8 mouse cellular contexts compared by ENCODE assay signal in genomic region chr8:84662581-84663065, GRCm38 (mm10). TPM values are rescaled to one million over a fixed set of nuclear protein-coding genes. Genes with fewer than 3 reads are reported as not detected.
DNase-seq lines count a peak whose midpoint lies in the region; ATAC-seq and TF ChIP-seq lines count a peak whose summit lies in the region.

TSS of gene Ier2 (minus strand) at chr8:84662852.

- H3K9me3 ChIP-seq in embryonic facial prominence, embryonic 14.5 days (ENCODE audit: control insufficient read depth, low read length), result no peaks in the 10 kb centered on the region
- H3K9me3 ChIP-seq in limb, embryonic 13.5 days, result no peaks in the 10 kb centered on the region
- no peaks in the 10 kb centered on the region for H3K9me3 ChIP-seq in midbrain, embryonic 15.5 days

- H3K4me2 ChIP-seq in embryonic facial prominence, embryonic 14.5 days (ENCODE audit: low read depth, low read length), result peak within 1 kb of the TSS; percentile 88
- peak within 1 kb of the TSS; percentile 94 for H3K4me2 ChIP-seq in limb, embryonic 13.5 days (replicated peaks)
- peak within 1 kb of the TSS; percentile 73 for H3K4me2 ChIP-seq in midbrain, embryonic 15.5 days

- TF ChIP-seq POLR2A in bone marrow, adult 2 months (IDR thresholded peaks at IDR 0.05; ENCODE audit: borderline replicate concordance, control insufficient read depth, low read depth, low read length), result peak; percentile 98

- WGBS in bone marrow, adult 2 months, result under 1% methylated on average over 27 of the region's 27 CpGs
- WGBS in embryonic facial prominence, embryonic 14.5 days, result under 1% methylated on average over 27 of the region's 27 CpGs
- under 1% methylated on average over 27 of the region's 27 CpGs for WGBS in limb, embryonic 13.5 days
- under 1% methylated on average over 27 of the region's 27 CpGs for WGBS in midbrain, embryonic 15.5 days

- H3K4me3 ChIP-seq in bone marrow, adult 2 months (replicated peaks; ENCODE audit: control insufficient read depth, low read depth, low read length), result peak within 1 kb of the TSS; percentile 78
- peak within 1 kb of the TSS; percentile 84 for H3K4me3 ChIP-seq in embryonic facial prominence, embryonic 14.5 days (ENCODE audit: low read depth, low read length)
- peak within 1 kb of the TSS; percentile 90 for H3K4me3 ChIP-seq in limb, embryonic 13.5 days
- peak within 1 kb of the TSS; percentile 65 for H3K4me3 ChIP-seq in midbrain, embryonic 15.5 days

- peak within 1 kb of the TSS; percentile 91 for H3K27ac ChIP-seq in bone marrow, adult 2 months (ENCODE audit: control insufficient read depth, insufficient read depth, low read depth, low read length, poor library complexity)
- peak within 1 kb of the TSS; percentile 96 for H3K27ac ChIP-seq in embryonic facial prominence, embryonic 14.5 days (replicated peaks; ENCODE audit: low read depth, low read length)
- H3K27ac ChIP-seq in limb, embryonic 13.5 days, result peak within 1 kb of the TSS; percentile 93
- peak within 1 kb of the TSS; percentile 84 for H3K27ac ChIP-seq in midbrain, embryonic 15.5 days

- no peaks in the 10 kb centered on the region for H3K36me3 ChIP-seq in embryonic facial prominence, embryonic 14.5 days (ENCODE audit: control insufficient read depth, insufficient read depth, low read length)
- no peaks in the 10 kb centered on the region for H3K36me3 ChIP-seq in limb, embryonic 13.5 days
- H3K36me3 ChIP-seq in midbrain, embryonic 15.5 days (replicated peaks), result no peaks in the 10 kb centered on the region

- H3K27me3 ChIP-seq in embryonic facial prominence, embryonic 14.5 days (replicated peaks; ENCODE audit: control insufficient read depth, insufficient read depth, low read length), result no peaks in the 10 kb centered on the region
- no peaks in the 10 kb centered on the region for H3K27me3 ChIP-seq in limb, embryonic 13.5 days
- H3K27me3 ChIP-seq in midbrain, embryonic 15.5 days (replicated peaks), result no peaks in the 10 kb centered on the region; the same call in 1 of the 2 replicates

- peak; percentile 99 for DNase-seq in 416B (ENCODE audit: low read depth)
- DNase-seq in embryonic facial prominence, embryonic 14.5 days (ENCODE audit: low spot score), result peak; percentile 99
- peak; percentile 98 for DNase-seq in heart, adult 8-10 months (ENCODE audit: low spot score)
- DNase-seq in kidney, adult 9 months, result peak; percentile 98
- DNase-seq in spleen, adult 18-20 months, result peak; percentile 89 to 92

- H3K4me1 ChIP-seq in bone marrow, adult 2 months (ENCODE audit: control insufficient read depth, insufficient read depth, low read length), result peaks cover 5% of the 10 kb centered on the region
- peaks cover 32% of the 10 kb centered on the region for H3K4me1 ChIP-seq in embryonic facial prominence, embryonic 14.5 days (ENCODE audit: control insufficient read depth, insufficient read depth, low read length)
- peaks cover 49% of the 10 kb centered on the region for H3K4me1 ChIP-seq in limb, embryonic 13.5 days
- H3K4me1 ChIP-seq in midbrain, embryonic 15.5 days, result peaks cover 55% of the 10 kb centered on the region

- 0 out of 2 replicates have a peak, but pooled peaks have one; percentile 11 for TF ChIP-seq CTCF in bone marrow, adult 2 months (IDR thresholded peaks at IDR 0.05; ENCODE audit: control insufficient read depth, insufficient read depth, low read length)

- H3K9ac ChIP-seq in embryonic facial prominence, embryonic 14.5 days (ENCODE audit: low read depth, low read length), result peak within 1 kb of the TSS; percentile 92
- peak within 1 kb of the TSS; percentile 96 for H3K9ac ChIP-seq in limb, embryonic 13.5 days
- peak within 1 kb of the TSS; percentile 45 for H3K9ac ChIP-seq in midbrain, embryonic 15.5 days

- ATAC-seq in embryonic facial prominence, embryonic 14.5 days (ENCODE audit: low read depth), result peak; percentile 83
- ATAC-seq in limb, embryonic 13.5 days (ENCODE audit: low FRiP score, low read depth), result peak; percentile 86
- peak; percentile 77 for ATAC-seq in midbrain, embryonic 15.5 days (replicated peaks)

RNA-seq across cellular contexts. Expression of gene Ier2, which starts in this region (rescaled TPM):
- 13.2 and 49.9 TPM in 2 replicates for polyA plus RNA-seq in bone marrow, adult 2 months (2011; ENCODE audit: insufficient read depth, insufficient read length, low replicate concordance, missing spikeins)
- 45.9 and 50.3 TPM in 2 replicates for polyA plus RNA-seq in embryonic facial prominence, embryonic 14.5 days (2014; fragmentation: Nextera tagmentation; extraction: Ambion mirVana)
- total RNA-seq in heart, adult 8-10 months (2022), result 10 to 100 TPM; 12.8 to 26.9 (median 17.4) TPM
- 71.9 and 73.0 TPM in 2 replicates for polyA plus RNA-seq in limb, embryonic 13.5 days (2015; fragmentation: Nextera tagmentation; extraction: Ambion mirVana)
- polyA plus RNA-seq in midbrain, embryonic 15.5 days (2015; fragmentation: Nextera tagmentation; extraction: Ambion mirVana), result 16.9 and 17.8 TPM in 2 replicates

Comparison
In these comparisons a context has a peak if more than half of its experiments do, and no peak if none do; other contexts are left out.
1. Peak in every context shown above with its lines: DNase-seq, ATAC-seq, H3K4me3 ChIP-seq and H3K27ac ChIP-seq.
2. H3K9ac ChIP-seq: peak in every context shown above with its lines; median percentile 96 in limb, embryonic 13.5 days; 92 in embryonic facial prominence, embryonic 14.5 days; 45 in midbrain, embryonic 15.5 days.